In genomic region chr13:74861373-74861970, GRCm38 (mm10) we compare ENCODE assay signal across 10 mouse cellular contexts. TPM values are rescaled to one million over a fixed set of nuclear protein-coding genes. Genes with fewer than 3 reads are reported as not detected.
DNase-seq lines count a peak whose midpoint lies in the region; ATAC-seq and TF ChIP-seq lines count a peak whose summit lies in the region.
"Had no signal": no experiment of that assay in that cellular context is flagged by ENCODE, and none has a peak within 500 bp of the region (broad histone marks: within the 10 kb centered on the region; RNA-seq: fewer than 3 reads in every experiment).

No protein-coding gene starts in this region.

- no peaks in the 10 kb centered on the region for H3K36me3 ChIP-seq in heart, postnatal 0 days (replicated peaks; ENCODE audit: control insufficient read depth, insufficient read depth, low read length)
- H3K36me3 ChIP-seq: stomach, embryonic 15.5 days had no signal

- no peak overlapping the region for H3K4me3 ChIP-seq in heart, postnatal 0 days (ENCODE audit: low read depth, low read length)
- H3K4me3 ChIP-seq: stomach, embryonic 15.5 days had no signal

- H3K9me3 ChIP-seq in heart, postnatal 0 days (replicated peaks; ENCODE audit: control insufficient read depth, low read length): no peaks in the 10 kb centered on the region
- H3K9me3 ChIP-seq: stomach, embryonic 15.5 days had no signal

- no peak for ATAC-seq in heart, postnatal 0 days (ENCODE audit: insufficient read depth, low read depth)

- H3K9ac ChIP-seq in heart, postnatal 0 days (replicated peaks; ENCODE audit: low read depth, low read length): no peak overlapping the region
- H3K9ac ChIP-seq: stomach, embryonic 15.5 days had no signal

- H3K4me1 ChIP-seq in heart, postnatal 0 days (ENCODE audit: control insufficient read depth, insufficient read depth): no peaks in the 10 kb centered on the region
- H3K4me1 ChIP-seq: stomach, embryonic 15.5 days had no signal

- intact Hi-C loops in heart, postnatal 36 days (cut with DNase I): loop anchor here (2.0 to 5.0 kb wide), 3 partner anchors 341 to 1016 kb away; no protein-coding TSS in a partner anchor

- H3K27ac ChIP-seq in heart, postnatal 0 days (ENCODE audit: low read depth): no peak overlapping the region
- H3K27ac ChIP-seq: stomach, embryonic 15.5 days had no signal

- no peak overlapping the region for H3K4me2 ChIP-seq in heart, postnatal 0 days (ENCODE audit: low read depth, low read length)
- H3K4me2 ChIP-seq: stomach, embryonic 15.5 days had no signal

- WGBS in heart, postnatal 0 days: 4% methylated on average over 1 of the region's 1 CpGs

- TF ChIP-seq CTCF in heart, postnatal 0 days (IDR thresholded peaks at IDR 0.05; ENCODE audit: low read depth): peak; percentile 47

- H3K27me3 ChIP-seq in heart, postnatal 0 days (ENCODE audit: control insufficient read depth, insufficient read depth, low read length): no peaks in the 10 kb centered on the region
- H3K27me3 ChIP-seq: stomach, embryonic 15.5 days had no signal

- TF ChIP-seq EP300 in heart, postnatal 0 days (IDR thresholded peaks at IDR 0.05; ENCODE audit: low read depth): no peak

- peak; percentile 11 for DNase-seq in heart, postnatal 0 days (ENCODE audit: low spot score)
- no peak for DNase-seq in heart, postnatal 36 days
- DNase-seq in thymus, postnatal 0 days (ENCODE audit: low spot score): peak; percentile 22
- DNase-seq in thymus, postnatal 10 days (ENCODE audit: low spot score in 2 of 2): no peak
- DNase-seq in induced T-regulatory cell, adult 2 months (ENCODE audit: low read depth): peak; percentile 56
- no peak for DNase-seq in urinary bladder, adult 2 months (ENCODE audit: low spot score)
- DNase-seq in adrenal gland, postnatal 4 days (ENCODE audit: low spot score in 2 of 2): no peak
- DNase-seq in layer of hippocampus, postnatal 25 days (ENCODE audit: extremely low spot score in 1 of 2, low spot score in 1 of 2): no peak
- DNase-seq: heart, adult 11 months had no signal

RNA-seq across cellular contexts. Expression of gene Cast, which starts 52.9 kb away (rescaled TPM):
- total RNA-seq in heart, postnatal 0 days (2014; rRNA removed; ENCODE audit: low replicate concordance): 29.6 and 30.6 TPM in 2 replicates
- 48.7 and 48.8 TPM in 2 replicates for polyA plus RNA-seq in heart, postnatal 0 days (2015; fragmentation: Nextera tagmentation; extraction: Ambion mirVana)
- total RNA-seq in heart, postnatal 36 days (2021): 100 to 1,000 TPM; 114 to 121 TPM
- polyA plus RNA-seq in thymus, postnatal 0 days (2015; fragmentation: Nextera tagmentation; extraction: Ambion mirVana): 43.4 and 47.4 TPM in 2 replicates
- polyA plus RNA-seq in urinary bladder, adult 2 months (2012; rRNA removed): 118 and 120 TPM in 2 replicates
- 10 to 100 TPM; 64.5 to 65.8 TPM for total RNA-seq in adrenal gland, postnatal 4 days (2021)
- total RNA-seq in layer of hippocampus, postnatal 25 days (2021): 1 to 10 TPM; 4.6 to 5.8 TPM

Comparison
In these comparisons a context has a peak if more than half of its experiments do, and no peak if none do; other contexts are left out.
1. DNase-seq: peak in heart, postnatal 0 days (single experiment), thymus, postnatal 0 days (single experiment) and induced T-regulatory cell, adult 2 months (single experiment); none in heart, postnatal 36 days (0 of 2), thymus, postnatal 10 days (0 of 2), urinary bladder, adult 2 months (single experiment), adrenal gland, postnatal 4 days (0 of 2) and layer of hippocampus, postnatal 25 days (0 of 2).